Mouse (Mus musculus) right cerebral cortex, adult 2 months (tissue): ENCODE measurements around the gene Crabp1.

ENCODE experiments used
- DNase-seq, 2 experiments: peaks; one replicate each; pipeline ENCODE4 v3.0.0; 2021 to 2022; ENCODE audit warnings: low spot score in 2 of 2

Crabp1 gene

DNA sequence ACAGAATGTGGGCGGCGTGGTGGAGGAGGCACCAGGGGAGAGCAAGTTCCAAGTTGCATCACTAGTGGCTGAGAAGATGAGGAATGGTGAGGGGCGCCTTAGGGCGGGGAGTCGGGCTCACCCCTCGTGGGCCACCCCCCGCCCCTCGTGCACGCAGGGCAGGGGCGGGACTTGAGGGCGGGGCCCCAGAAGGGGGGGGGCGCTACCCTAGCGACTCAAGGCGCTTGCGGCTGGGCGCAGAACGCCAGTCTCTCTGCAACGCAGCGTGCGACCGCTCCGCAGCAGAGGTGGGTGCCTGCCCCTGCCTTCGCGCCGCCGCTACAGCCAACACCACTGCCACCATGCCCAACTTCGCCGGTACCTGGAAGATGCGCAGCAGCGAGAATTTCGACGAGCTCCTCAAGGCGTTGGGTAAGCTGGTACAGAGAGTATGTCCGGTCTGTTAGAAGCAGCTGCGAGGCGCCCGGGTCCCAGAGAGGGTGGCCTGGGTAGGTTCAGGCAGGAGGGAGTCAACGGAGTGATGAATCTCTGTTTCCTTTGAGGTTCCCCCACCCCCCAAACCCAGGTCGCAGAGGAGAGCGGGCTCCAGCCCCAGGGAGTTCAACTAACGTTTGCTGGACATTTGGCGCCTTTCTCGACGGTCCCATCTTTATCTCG lies at the start of gene Crabp1:
TSS of gene Crabp1 (plus strand) at position 188 of the 657 bp plus-strand sequence.
- peak; percentile 4 to 7 for DNase-seq

DNA sequence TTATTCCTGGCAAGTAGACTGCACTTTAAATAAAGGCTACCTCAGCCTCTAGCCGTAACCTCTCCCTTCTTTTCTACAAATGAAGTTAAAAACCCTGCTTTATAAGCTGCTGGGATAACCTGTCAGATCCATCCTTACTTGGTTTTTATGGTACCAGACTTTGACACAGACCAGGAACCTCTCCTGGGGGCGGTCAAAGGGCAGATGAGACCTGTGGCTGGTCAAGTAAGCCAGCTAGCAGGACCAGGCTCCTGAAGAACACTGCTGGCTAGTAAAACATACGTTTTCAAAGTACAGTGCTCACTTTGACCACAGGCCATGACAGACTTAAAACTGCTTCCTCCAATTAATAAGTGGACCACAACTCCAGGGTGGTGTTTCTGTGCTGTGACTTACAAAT lies 48.8 kb upstream of the Crabp1 start:
- DNase-seq: no peak

DNA sequence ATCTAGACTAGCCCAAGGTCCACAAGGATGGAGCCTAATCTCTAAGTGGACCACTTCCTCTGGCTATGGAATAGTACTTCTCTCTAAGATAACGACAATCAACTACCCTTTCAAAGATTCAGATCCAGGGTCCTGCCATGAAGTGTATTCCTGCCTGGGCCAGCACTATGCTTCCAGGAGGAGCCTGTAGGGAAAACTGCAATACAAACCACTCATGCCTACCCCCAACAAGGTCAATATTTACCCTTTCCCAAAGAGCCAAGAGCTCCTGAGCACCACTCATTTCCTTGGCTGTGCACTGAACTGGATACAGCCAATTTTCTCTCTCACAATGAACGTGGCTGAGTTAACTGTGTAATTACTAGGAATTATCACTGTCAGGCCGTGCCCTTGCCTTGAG lies 47.0 kb upstream of the Crabp1 start:
- no peak for DNase-seq

DNA sequence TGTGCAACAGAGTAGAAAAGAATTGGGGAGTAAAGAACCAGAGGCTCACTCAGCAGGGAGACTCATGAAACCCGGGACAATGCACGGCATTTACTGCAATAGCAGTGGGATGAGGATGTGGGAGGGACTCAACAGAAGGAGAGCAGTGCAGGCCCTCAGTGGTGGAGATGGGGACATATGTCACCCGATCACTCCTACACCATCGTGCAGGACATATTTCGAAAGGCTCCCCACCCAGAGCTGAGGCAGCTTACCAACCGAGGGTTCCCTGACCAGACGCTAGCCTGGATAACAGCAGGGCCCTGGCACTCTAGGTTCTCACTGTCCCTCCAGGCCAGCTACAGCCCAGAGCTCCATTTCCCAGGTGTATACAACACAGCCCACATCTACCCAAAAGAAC lies 42.4 kb upstream of the Crabp1 start:
- DNase-seq: peak; percentile 26 to 37

DNA sequence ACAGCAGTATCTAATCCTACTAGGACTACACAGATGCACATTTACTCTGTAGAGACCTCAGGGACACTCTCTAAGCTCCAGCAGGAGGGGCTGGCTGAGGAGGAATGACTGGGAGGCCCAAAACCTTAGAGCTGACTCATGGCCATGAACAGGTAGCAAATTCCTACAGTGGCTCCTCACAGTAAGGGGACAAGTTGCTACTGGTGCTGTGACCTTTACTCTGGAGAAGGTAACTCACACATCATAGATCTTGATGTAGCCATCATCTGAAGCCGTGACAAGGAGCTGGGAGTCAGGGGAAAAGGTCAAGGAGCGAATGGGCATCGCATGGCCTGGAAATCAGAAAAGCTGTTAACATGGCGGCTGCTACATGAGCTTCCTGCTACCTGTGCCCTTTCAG lies 42.0 kb upstream of the Crabp1 start:
- DNase-seq: no peak

DNA sequence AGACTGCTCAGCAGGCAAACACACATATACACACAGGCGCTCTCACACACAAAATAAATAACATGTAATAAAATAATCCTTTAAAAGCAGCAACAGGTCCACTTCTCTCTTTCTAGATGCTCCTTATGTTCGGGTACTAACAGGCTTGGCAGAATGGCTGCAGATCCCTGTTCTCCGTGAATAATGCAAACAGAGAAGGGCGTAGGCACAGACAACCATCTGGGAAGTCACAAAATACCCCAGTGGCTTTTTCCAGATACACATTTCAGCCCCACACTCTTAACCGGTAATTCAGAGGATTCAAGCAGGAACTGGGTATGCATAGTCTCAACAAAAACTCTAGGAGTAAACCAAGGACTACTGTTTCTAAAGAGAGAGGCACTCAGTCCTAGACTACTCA lies 38.2 kb upstream of the Crabp1 start:
- DNase-seq: no peak

DNA sequence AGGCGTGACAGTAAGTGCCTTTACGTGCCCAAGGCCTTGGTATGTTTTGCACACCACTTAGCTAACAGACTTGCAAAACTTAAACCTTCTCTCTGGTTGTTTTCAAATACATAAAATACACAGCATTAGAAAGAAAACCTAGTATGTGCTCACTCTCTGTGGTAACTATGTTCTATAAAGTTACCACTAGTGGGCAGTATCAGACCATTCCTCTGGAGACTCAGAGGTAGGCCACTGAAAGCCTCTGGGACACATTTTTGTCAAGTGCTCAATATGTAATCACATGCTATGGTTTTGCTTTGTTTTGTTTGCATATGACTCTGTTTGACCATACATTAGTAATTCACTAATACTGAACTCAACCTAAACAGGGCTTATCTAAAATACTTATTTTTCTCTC lies 32.4 kb upstream of the Crabp1 start:
- no peak for DNase-seq

DNA sequence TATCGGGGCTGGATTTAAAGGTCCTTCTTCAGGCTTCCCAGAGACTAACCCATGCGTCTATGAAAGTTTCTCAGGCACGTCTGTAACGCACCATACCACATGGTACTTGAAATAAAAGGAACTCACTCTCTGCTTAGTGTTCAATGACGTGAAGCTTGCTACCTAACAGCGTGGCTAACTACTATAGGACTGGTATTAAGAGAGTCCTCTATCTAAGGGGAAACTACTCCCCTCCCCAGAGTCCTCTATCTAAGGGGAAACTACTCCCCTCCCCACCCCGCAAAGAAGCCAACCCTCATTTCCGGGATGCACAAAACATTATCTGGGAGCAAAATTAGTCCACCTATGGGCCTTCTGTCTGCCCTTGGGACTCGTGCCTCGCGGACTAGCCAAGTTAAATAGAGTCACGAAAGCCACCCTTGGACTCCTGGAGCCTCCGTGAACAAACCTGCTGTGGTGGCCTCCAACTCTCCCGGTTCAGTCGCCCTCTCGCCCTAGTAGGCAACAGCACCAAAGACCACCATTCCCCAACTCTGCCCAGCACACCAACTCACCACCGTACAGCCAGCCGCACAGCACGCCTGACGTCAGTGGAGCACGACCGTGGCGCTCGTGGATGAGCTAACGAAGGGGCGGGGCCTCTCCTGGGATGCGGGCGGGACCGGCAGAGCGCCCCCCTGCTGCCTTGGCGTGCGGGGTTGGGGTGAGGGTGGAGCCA lies 30.5 kb upstream of the Crabp1 start, which contains the start of gene Wdr61:
TSS of gene Wdr61 (minus strand) at position 599 of the 718 bp plus-strand sequence.
- DNase-seq: peak; percentile 98

DNA sequence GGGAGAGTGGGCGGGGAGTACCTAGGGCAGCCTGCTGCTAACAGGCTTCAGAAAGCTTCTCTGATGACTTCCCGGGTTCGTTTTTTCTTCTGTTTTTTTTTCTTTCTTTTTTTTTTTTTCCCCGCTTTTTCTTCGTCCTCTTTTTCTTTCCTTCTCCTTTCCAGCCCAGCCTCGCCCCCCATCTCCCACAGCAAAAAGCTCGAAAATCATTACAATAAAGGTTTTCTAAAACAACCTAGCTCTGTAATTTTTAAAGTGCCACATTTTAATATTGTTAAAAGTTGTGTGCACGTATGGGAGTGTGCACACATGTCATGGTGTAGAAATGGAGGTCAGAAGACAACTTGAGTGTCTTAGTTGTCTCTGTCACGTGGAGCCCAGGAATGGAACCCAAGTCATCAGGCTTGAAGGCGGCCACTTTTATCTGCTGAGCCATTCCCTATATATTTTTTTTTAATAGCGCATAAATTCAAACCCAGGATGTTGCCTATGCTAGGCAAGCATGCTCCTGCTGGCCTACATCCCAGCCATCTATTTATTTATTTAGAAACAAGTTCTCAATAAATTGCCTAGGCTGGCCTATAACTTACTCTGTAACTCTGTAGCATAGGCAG lies 29.8 kb upstream of the Crabp1 start:
- DNase-seq: no peak

DNA sequence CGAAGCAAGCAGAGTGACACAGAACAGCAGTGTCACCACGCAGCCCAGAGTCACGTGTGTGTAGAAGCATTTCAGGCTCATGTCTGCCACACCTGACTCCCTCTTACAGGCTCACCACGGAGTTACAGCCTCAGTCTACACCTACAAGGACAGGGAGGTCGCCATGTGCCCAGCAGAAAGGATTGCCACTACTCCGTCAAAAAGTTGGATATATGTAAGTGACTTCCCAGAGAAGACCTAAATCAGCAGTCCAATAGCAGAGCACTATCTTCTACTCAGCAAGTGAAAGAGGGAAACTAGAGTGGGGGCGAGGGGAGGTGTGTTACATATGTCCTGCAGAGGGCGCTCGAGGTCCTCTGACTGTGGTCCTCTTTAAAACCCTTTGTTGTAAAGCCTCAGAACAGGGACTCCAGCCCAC lies 28.3 kb upstream of the Crabp1 start:
- DNase-seq: peak; percentile 17 to 33

DNA sequence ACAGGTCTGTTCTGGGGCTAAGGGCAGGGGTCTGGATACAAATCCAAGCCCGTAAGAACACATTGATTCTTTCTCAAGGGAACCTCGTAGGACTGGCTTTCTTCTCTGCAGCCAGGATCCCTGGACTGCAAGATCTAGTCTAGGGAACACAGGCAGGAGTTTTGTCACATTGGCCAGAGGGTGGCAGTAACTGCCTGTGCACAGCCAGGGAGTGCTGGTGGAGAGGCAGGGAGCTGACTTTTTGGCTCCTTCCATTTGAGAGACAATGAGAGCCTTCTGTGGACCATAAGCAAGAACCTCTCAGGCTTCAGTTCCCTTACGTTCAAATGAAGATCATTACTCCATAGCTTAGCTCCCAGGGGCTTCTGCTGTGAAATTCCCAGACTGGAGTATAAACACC lies 26.2 kb upstream of the Crabp1 start:
- DNase-seq: peak; percentile 55 to 71

DNA sequence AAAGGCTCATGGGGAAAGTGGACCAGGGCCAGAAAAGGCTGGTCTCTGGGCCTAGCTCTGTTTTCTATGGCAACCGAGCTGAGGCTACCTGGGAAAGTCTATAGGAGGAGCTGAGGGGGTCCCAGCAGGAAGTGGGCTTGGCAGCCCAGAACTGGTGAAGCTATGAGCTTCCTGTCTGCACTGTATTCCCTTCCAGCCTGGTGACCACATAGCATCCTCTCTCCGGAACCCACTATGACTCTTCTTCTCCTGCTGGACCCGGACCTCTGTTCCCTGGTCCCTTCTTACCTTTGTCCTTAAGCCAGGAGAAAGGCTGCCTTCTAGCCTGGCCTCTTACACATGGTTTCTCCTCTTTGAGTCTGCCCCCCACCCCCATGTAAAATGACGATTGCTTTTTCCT lies 20.7 kb upstream of the Crabp1 start:
- no peak for DNase-seq

DNA sequence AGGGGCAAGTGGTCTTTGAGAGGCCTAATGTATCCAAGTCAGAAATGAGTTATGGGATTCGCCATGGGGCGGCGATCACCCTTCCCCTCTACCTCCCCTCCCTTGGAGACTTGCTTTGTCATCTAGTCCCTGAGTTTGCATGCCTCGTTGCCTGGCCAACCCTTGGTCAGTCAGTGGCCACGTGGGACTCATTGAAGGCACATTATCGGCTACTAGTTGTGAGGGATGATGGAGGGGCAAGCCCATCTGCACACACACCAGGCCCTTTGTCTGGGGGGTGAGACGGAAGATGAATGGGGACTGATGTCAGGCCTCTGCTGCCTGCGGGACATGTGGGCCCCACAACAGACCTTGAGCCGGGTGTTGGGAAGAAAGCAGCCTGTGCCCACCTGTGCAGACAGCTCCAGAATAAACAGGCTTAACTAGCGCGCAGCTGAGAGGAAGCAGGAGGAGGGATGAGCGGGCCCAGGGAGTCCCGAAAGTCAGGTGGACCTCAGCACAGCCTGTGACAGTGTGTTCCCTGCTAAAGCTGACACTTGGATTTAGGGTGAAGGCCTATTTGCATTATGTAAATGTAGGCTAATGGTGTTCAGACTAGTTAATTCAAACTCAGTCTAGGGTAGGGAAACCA lies 18.7 kb upstream of the Crabp1 start:
- no peak for DNase-seq

DNA sequence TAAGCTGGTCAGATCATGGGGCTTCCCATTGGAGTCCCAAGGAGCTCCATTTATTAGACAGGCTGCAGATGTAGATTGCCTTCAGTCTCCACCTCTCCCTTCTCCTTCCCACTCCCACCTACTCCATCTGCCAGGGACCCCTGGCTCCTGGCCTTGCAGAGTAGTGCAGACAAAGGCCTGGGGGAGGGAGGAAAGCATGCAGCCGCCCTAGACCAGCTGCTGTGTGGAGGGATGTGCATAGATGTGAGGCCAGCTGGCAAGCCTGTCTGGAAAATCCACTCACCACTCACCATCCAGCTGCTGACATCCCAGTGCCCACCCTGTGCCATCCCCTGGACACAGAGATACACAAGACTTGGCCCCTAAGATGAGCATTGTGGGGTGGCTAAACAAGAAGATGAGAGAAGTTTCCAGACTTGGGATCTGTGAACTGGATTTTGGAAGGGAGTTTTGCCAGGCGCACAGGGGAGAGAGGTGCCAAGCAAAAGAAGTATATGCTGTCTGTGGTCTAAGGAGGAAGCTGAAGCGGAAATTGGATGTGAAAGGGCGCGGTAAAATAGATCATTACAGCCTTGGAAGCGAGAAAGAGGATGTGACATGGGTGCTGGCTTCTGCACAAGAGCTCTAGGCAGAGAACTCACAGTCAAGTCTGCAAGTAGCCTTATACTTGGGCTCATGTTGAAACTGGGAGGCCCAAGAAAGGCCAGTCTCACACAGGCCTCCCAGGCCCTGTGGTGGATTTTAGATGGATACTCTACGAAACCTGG lies 14.2 kb upstream of the Crabp1 start:
- no peak for DNase-seq

DNA sequence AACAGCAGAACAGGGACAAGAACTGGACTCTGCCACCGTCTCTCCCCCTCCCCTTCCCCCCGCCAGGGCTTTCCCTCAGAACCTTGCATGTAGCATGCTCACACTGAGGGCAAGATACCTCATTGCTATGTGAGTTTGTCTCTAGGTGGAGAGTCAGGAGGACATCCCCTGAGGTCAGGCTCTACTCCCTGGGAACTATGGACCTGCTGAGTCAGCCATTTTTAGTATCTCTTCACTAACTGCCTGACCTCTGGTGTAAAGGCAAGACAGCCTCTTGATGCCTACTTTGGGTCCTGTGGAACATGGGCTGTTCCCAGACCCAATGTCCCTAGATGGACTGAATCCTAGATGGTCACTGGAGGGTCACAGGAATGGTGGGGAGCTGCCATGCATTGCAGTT lies 12.9 kb upstream of the Crabp1 start:
- no peak for DNase-seq

DNA sequence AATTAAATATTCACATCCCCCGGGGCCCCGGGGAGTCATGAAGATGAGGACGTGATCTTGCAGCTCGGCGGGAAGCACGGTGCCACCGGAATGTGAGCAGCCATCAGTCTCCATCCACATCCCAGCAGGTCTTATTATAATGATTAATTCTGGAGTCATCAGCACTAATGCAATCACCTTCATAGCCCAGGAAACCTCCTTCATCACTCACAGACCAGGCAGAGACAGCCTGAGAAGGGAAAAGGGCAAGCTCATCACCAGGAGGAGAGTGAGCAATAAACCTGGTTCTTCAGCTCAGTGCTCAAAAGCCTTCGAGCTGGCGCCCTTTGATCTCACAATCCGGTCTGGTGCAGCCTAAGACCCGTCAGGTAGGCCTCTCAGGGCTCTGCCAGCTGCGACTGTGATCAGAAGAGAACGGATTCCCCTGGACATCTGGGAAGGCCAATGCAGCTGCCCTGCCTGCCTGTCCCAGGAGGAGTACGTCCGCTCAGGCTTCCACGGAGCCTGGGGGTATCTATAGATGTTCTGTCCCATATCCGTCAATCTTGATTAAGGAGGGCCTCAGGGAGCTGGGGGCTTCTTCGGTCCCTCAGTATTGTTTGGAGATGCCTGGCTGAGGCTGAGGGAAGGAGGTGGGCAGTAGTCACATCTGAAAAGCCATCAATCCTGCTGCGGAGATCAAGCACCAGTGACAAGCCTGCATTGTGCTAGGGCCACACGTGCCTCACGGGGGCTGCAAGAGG lies 12.2 kb upstream of the Crabp1 start:
- DNase-seq: no peak

DNA sequence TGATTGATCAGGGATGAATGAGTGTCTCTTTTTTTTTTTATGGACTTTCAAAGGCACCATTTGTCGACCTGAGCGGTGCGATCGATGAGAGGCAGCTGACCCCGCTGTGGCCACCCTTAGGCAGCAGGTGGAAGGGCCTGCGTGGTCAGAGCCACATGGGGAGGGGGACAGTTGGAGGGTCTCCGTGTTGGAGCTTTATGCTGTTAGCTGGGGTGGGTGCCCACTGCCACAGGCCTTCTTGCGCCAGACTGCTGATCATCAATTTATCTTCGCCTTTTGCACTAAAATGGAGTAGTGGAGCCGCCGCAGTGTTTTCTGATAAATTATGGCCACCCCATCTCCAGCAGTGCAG lies 11.6 kb upstream of the Crabp1 start:
- no peak for DNase-seq

DNA sequence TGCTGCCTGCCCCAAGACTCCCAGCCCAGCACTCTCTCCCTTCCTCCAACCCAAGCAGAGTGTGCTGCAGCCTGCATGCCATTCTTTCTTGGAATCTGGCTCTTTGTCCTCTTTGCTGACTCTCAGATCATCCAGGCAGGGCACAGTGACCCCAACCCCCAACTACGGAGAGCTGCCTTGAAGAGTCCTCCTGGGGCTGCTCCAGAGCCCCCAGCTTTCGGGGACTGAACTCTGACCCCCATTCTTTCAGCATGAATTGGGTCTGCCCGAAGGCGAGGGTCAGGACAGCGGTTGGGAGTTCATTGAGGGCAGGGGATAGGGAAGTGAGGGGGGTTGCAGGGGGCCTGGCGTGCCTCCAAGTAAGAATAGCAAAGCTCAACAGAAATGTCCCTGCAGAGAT lies 5.0 kb upstream of the Crabp1 start:
- DNase-seq: no peak

DNA sequence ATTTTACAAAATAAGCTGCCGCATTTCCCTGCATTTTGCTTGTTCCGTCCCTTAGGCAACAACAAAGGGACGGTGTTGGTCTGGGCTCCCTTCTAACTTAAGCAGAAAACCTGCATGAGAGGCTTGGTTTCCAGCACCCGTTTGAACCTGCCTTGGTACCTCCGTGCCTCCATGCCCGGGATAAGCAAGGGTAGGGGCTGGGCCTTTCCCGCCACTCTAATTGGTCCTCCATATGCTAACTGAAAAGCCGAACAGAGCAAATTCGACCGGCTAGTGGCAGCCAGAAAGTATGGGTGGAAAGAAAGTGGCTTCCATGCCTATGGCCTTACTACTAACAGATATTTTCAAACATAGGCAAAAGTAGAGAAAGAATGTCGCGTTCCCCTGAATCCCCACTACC lies 457 bp upstream of the Crabp1 start:
- DNase-seq: no peak

DNA sequence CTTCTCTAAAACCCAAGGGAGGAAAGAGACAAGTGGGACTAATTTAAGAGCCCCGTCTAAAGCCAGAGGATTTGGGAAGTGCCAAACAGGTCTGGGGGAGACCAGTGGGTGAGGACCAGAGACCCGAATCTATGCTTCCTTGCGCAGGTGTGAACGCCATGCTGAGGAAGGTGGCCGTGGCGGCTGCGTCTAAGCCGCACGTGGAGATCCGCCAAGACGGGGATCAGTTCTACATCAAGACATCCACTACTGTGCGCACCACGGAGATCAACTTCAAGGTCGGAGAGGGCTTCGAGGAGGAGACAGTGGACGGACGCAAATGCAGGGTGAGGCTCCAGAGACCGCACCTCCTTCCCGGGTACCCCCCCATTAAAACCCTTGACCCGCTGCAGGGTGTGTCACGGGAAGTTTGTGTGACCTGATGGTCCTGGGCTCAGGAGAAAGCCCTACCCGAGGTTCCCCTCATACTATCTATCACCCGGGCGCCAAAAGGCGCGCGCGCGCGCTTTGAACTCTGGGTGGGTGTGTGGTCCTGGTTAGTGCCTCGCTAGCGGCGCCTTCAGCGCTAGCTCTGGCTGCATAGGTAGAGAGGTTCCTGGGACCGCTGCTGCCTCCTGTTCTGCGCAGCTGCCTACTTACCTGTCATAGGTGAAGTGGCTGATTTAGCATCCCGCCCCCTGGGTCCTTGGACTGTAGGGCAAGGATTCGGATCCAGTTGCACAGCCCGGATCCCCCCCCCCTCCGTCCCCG lies 963 bp downstream of the Crabp1 start:
- DNase-seq: no peak
